15 mouse cellular contexts compared by ENCODE assay signal in genomic region chr10:21152812-21153211, GRCm38 (mm10).
"Had no signal": no experiment of that assay in that cellular context is flagged by ENCODE, and none has a peak within 500 bp of the region (broad histone marks: within the 10 kb centered on the region; RNA-seq: fewer than 3 reads in every experiment).

No protein-coding gene starts in this region.

- H3K36me3 ChIP-seq: neural tube, embryonic 15.5 days; stomach, embryonic 15.5 days had no signal

- H3K9me3 ChIP-seq: neural tube, embryonic 15.5 days; stomach, embryonic 15.5 days had no signal

- H3K9ac ChIP-seq: neural tube, embryonic 15.5 days; stomach, embryonic 15.5 days had no signal

- H3K27me3 ChIP-seq: stomach, embryonic 15.5 days had no signal

- DNase-seq: retina, postnatal 1 day; right cerebral cortex, adult 18-20 months; right cerebral cortex, postnatal 14 days; right cerebral cortex, postnatal 25 days; right cerebral cortex, postnatal 4 days; spleen, adult 18-20 months; thymus, adult 18-20 months; thymus, adult 2 months; thymus, postnatal 14 days; thymus, postnatal 25 days; thymus, postnatal 36 days; thymus, postnatal 4 days had no signal

- H3K4me1 ChIP-seq: neural tube, embryonic 15.5 days; stomach, embryonic 15.5 days had no signal

- H3K27ac ChIP-seq: neural tube, embryonic 15.5 days; stomach, embryonic 15.5 days; stomach, postnatal 0 days had no signal

- H3K4me3 ChIP-seq: neural tube, embryonic 15.5 days; stomach, embryonic 15.5 days had no signal

- H3K4me2 ChIP-seq: neural tube, embryonic 15.5 days; stomach, embryonic 15.5 days had no signal
